Mouse (Mus musculus): ENCODE data around the gene Olfr870. TPM values are rescaled to one million over a fixed set of nuclear protein-coding genes. Genes with fewer than 3 reads are reported as not detected.
"Not testable (repeated sequence)": the region's sequence is repeated elsewhere in the genome, so short reads cannot be mapped to it uniquely, and the experiment has no call there.

Gene Olfr870
- not detected in 2 replicates for polyA plus RNA-seq (2016; fragmentation: Nextera tagmentation; extraction: Ambion mirVana)

- ATAC-seq (ENCODE audit: low FRiP score), result no peak
Measured at GRCm38 (mm10) chr9:20173957-20174356, at the start of gene Olfr870. Gene Olfr870 (minus strand): TSS chr9:20174057.

GRCm38 (mm10) chr9:20211907-20212306 lies 38.0 kb upstream of the Olfr870 start, which contains the start of gene Olfr871:
Gene Olfr871 (plus strand): TSS chr9:20212207.
- H3K4me3 ChIP-seq, result no peak within 1 kb of the TSS
- no peak within 1 kb of the TSS for H3K9ac ChIP-seq
- 0 out of 2 replicates have a peak, but pooled peaks cover 6% of the 10 kb centered on the region for H3K9me3 ChIP-seq (replicated peaks)
- H3K4me1 ChIP-seq, result no peaks in the 10 kb centered on the region
- no peaks in the 10 kb centered on the region for H3K27me3 ChIP-seq
- H3K27ac ChIP-seq, result no peak within 1 kb of the TSS
- no peak within 1 kb of the TSS for H3K4me2 ChIP-seq (replicated peaks)
- no peaks in the 10 kb centered on the region for H3K36me3 ChIP-seq
- ATAC-seq (ENCODE audit: low FRiP score), result no peak

More at GRCm38 (mm10) chr9:20173957-20174356, at the start of gene Olfr870:
- WGBS, result 85% methylated on average over 2 of the region's 2 CpGs
- H3K9ac ChIP-seq, result no peak within 1 kb of the TSS
- H3K9me3 ChIP-seq (replicated peaks), result peaks cover 14% of the 10 kb centered on the region; the same call in 1 of the 2 replicates
- H3K4me2 ChIP-seq (replicated peaks), result no peak within 1 kb of the TSS
- H3K36me3 ChIP-seq, result no peaks in the 10 kb centered on the region
- H3K4me1 ChIP-seq, result no peaks in the 10 kb centered on the region
- H3K27me3 ChIP-seq, result no peaks in the 10 kb centered on the region
- no peak within 1 kb of the TSS for H3K4me3 ChIP-seq
- no peak within 1 kb of the TSS for H3K27ac ChIP-seq

GRCm38 (mm10) chr9:20211477-20211876 lies 37.6 kb upstream of the Olfr870 start:
- H3K27me3 ChIP-seq, result no peaks in the 10 kb centered on the region
- 0 out of 2 replicates have a peak, but pooled peaks cover 3% of the 10 kb centered on the region for H3K9me3 ChIP-seq (replicated peaks)
- WGBS, result 72% methylated on average over 2 of the region's 2 CpGs

GRCm38 (mm10) chr9:20210812-20211211 lies 37.0 kb upstream of the Olfr870 start:
- H3K36me3 ChIP-seq, result no peaks in the 10 kb centered on the region
- no peak overlapping the region for H3K27ac ChIP-seq
- 49% methylated on average over 1 of the region's 1 CpGs for whole genome bisulfite sequencing
- H3K4me3 ChIP-seq, result no peak overlapping the region
- ATAC-seq (ENCODE audit: low FRiP score), result no peak
- no peak overlapping the region for H3K4me2 ChIP-seq (replicated peaks)
- no peaks in the 10 kb centered on the region for H3K27me3 ChIP-seq
- H3K9ac ChIP-seq, result no peak overlapping the region
- no peaks in the 10 kb centered on the region for H3K4me1 ChIP-seq
- H3K9me3 ChIP-seq (replicated peaks), result 0 out of 2 replicates have a peak, but pooled peaks cover under 1% of the 10 kb centered on the region

More at GRCm38 (mm10) chr9:20211477-20211876, 37.6 kb upstream of the Olfr870 start:
- no peak overlapping the region for H3K4me3 ChIP-seq
- no peak for ATAC-seq (ENCODE audit: low FRiP score)
- H3K9ac ChIP-seq, result no peak overlapping the region
- H3K36me3 ChIP-seq, result no peaks in the 10 kb centered on the region
- no peak overlapping the region for H3K4me2 ChIP-seq (replicated peaks)
- no peaks in the 10 kb centered on the region for H3K4me1 ChIP-seq
- no peak overlapping the region for H3K27ac ChIP-seq

- H3K27me3 ChIP-seq; ATAC-seq (ENCODE audit: low FRiP score); H3K36me3 ChIP-seq; H3K27ac ChIP-seq; H3K9ac ChIP-seq; H3K4me1 ChIP-seq; H3K4me2 ChIP-seq (replicated peaks); H3K4me3 ChIP-seq: not testable (repeated sequence)
- WGBS, result 90% methylated on average over 7 of the region's 7 CpGs
- peaks cover 18% of the 10 kb centered on the region for H3K9me3 ChIP-seq (replicated peaks)
Measured at GRCm38 (mm10) chr9:20203413-20203984, 29.6 kb upstream of the Olfr870 start.

- no peaks in the 10 kb centered on the region for H3K4me1 ChIP-seq
- no peak overlapping the region for H3K4me3 ChIP-seq
- WGBS, result 61% methylated on average over 1 of the region's 1 CpGs
- H3K4me2 ChIP-seq (replicated peaks), result no peak overlapping the region
- H3K27me3 ChIP-seq, result no peaks in the 10 kb centered on the region
- no peak for ATAC-seq (ENCODE audit: low FRiP score)
- H3K9me3 ChIP-seq (replicated peaks), result peaks cover 18% of the 10 kb centered on the region
- no peak overlapping the region for H3K9ac ChIP-seq
- H3K36me3 ChIP-seq, result no peaks in the 10 kb centered on the region
- H3K27ac ChIP-seq, result no peak overlapping the region
Measured at GRCm38 (mm10) chr9:20202131-20202530, 28.3 kb upstream of the Olfr870 start.

- H3K27me3 ChIP-seq, result no peaks in the 10 kb centered on the region
- ATAC-seq (ENCODE audit: low FRiP score), result no peak
- WGBS, result 65% methylated on average over 5 of the region's 5 CpGs
- no peak overlapping the region for H3K27ac ChIP-seq
- no peak overlapping the region for H3K4me2 ChIP-seq (replicated peaks)
- H3K4me1 ChIP-seq, result no peaks in the 10 kb centered on the region
- peaks cover 23% of the 10 kb centered on the region for H3K9me3 ChIP-seq (replicated peaks)
- H3K36me3 ChIP-seq, result no peaks in the 10 kb centered on the region
- H3K9ac ChIP-seq, result no peak overlapping the region
- H3K4me3 ChIP-seq, result no peak overlapping the region
Measured at GRCm38 (mm10) chr9:20179463-20179862, 5.6 kb upstream of the Olfr870 start.

GRCm38 (mm10) chr9:20149706-20150105 lies 24.2 kb downstream of the Olfr870 start:
- H3K27ac ChIP-seq, result no peak overlapping the region

GRCm38 (mm10) chr9:20128709-20129108 lies 45.1 kb downstream of the Olfr870 start, which contains the start of gene Olfr869:
Gene Olfr869 (plus strand): TSS chr9:20129009.
- Histone ChIP-seq H3K4me2 (replicated peaks) (no peak within 1 kb of the TSS), H3K9me3 (replicated peaks) (0 out of 2 replicates have a peak, but pooled peaks cover 3% of the 10 kb centered on the region), H3K36me3 (no peaks in the 10 kb centered on the region), H3K27me3 (no peaks in the 10 kb centered on the region), H3K4me3 (no peak within 1 kb of the TSS), H3K4me1 (no peaks in the 10 kb centered on the region), H3K9ac (no peak within 1 kb of the TSS), H3K27ac (no peak within 1 kb of the TSS)
- ATAC-seq (ENCODE audit: low FRiP score), result no peak
- WGBS, result 78% methylated on average over 2 of the region's 2 CpGs

More at GRCm38 (mm10) chr9:20149706-20150105, 24.2 kb downstream of the Olfr870 start:
- ATAC-seq (ENCODE audit: low FRiP score), result no peak
- H3K9me3 ChIP-seq (replicated peaks), result peaks cover 27% of the 10 kb centered on the region
- WGBS, result 90% methylated on average over 3 of the region's 3 CpGs
- no peak overlapping the region for H3K9ac ChIP-seq
- H3K4me2 ChIP-seq (replicated peaks), result no peak overlapping the region
- H3K4me3 ChIP-seq, result no peak overlapping the region
- H3K4me1 ChIP-seq, result no peaks in the 10 kb centered on the region
- no peaks in the 10 kb centered on the region for H3K27me3 ChIP-seq
- H3K36me3 ChIP-seq, result no peaks in the 10 kb centered on the region

Other genes with a start within 250 kb of the Olfr870 start
- gene Olfr866, start 146.0 kb downstream of the Olfr870 start, polyA plus RNA-seq (2016; fragmentation: Nextera tagmentation; extraction: Ambion mirVana), result not detected in 2 replicates
- gene Olfr867, start 116.5 kb downstream of the Olfr870 start, polyA plus RNA-seq (2016; fragmentation: Nextera tagmentation; extraction: Ambion mirVana), result not detected in 2 replicates
- gene Olfr868, start 75.4 kb downstream of the Olfr870 start, polyA plus RNA-seq (2016; fragmentation: Nextera tagmentation; extraction: Ambion mirVana), result not detected in 2 replicates
- gene Olfr869, start 45.0 kb downstream of the Olfr870 start, polyA plus RNA-seq (2016; fragmentation: Nextera tagmentation; extraction: Ambion mirVana), result not detected in 2 replicates
- gene Olfr871, start 38.1 kb upstream of the Olfr870 start, polyA plus RNA-seq (2016; fragmentation: Nextera tagmentation; extraction: Ambion mirVana), result not detected in 2 replicates
- not detected in 2 replicates for gene Olfr872, start 63.1 kb upstream of the Olfr870 start, polyA plus RNA-seq (2016; fragmentation: Nextera tagmentation; extraction: Ambion mirVana)
- not detected in 2 replicates for gene Olfr39, start 108.3 kb upstream of the Olfr870 start, polyA plus RNA-seq (2016; fragmentation: Nextera tagmentation; extraction: Ambion mirVana)
- gene Olfr873, start 124.5 kb upstream of the Olfr870 start, polyA plus RNA-seq (2016; fragmentation: Nextera tagmentation; extraction: Ambion mirVana), result not detected in 2 replicates
- not detected in 2 replicates for gene Olfr18, start 162.0 kb upstream of the Olfr870 start, polyA plus RNA-seq (2016; fragmentation: Nextera tagmentation; extraction: Ambion mirVana)
- gene Zfp560, start 211.1 kb upstream of the Olfr870 start, polyA plus RNA-seq (2016; fragmentation: Nextera tagmentation; extraction: Ambion mirVana), result 35.5 and 39.8 TPM in 2 replicates

All from hindbrain, embryonic 12.5 days (tissue).